Mouse (Mus musculus): Measurements from ENCODE around the gene Galm.

- TF ChIP-seq CTCF (IDR thresholded peaks at IDR 0.05; ENCODE audit: control insufficient read depth, insufficient read depth, low read length): no peak
- no peak for TF ChIP-seq POLR2A (IDR thresholded peaks at IDR 0.05; ENCODE audit: borderline replicate concordance, control insufficient read depth, low read depth, low read length)
These were observed 4.6 kb downstream of the Galm start for GRCm38 (mm10) chr17:80131838-80132237.

Data from bone marrow, adult 2 months (tissue).